Mouse (Mus musculus) stomach, embryonic 16.5 days (tissue): Measurements from ENCODE around the gene Txn2. TPM values are rescaled to one million over a fixed set of nuclear protein-coding genes. Genes with fewer than 3 reads are reported as not detected.

ENCODE experiments used
- ATAC-seq: fragments of 200-750 bp; cut with Nextera tagmentation; 2 replicates; pipeline ENCODE4 v1.8.0; 2017; ENCODE audit warnings: moderate number of reproducible peaks, moderate TSS enrichment; ENCODE audit not compliant: insufficient read depth, low FRiP score
- H3K27ac ChIP-seq: fragments of 300-500 bp; sonication (generic); 2 replicates; pipeline ENCODE4 v1.5.1; 2014; ENCODE audit warnings: low read length
- H3K27me3 ChIP-seq: fragments of 300-500 bp; sonication (generic); 2 replicates; pipeline ENCODE4 v1.6.1; 2014; ENCODE audit warnings: low read length, control low read depth, mixed read lengths; ENCODE audit not compliant: control insufficient read depth, insufficient read depth
- H3K36me3 ChIP-seq: fragments of 300-500 bp; sonication (generic); 2 replicates; pipeline ENCODE4 v1.6.1; 2014; ENCODE audit warnings: low read length; ENCODE audit not compliant: control insufficient read depth, insufficient read depth
- H3K4me1 ChIP-seq: fragments of 300-500 bp; sonication (generic); 2 replicates; pipeline ENCODE4 v1.6.1; 2014; ENCODE audit warnings: low read length, control low read depth, mixed read lengths; ENCODE audit not compliant: control insufficient read depth, insufficient read depth
- H3K4me2 ChIP-seq: fragments of 300-500 bp; sonication (generic); 2 replicates; pipeline ENCODE4 v1.6.1; 2014; ENCODE audit warnings: low read depth, low read length, mixed read lengths
- H3K4me3 ChIP-seq: fragments of 300-500 bp; sonication (generic); replicated peaks from 2 replicates; pipeline ENCODE4 v1.5.1; 2014; ENCODE audit warnings: mild to moderate bottlenecking, low read length
- H3K9ac ChIP-seq: fragments of 300-500 bp; sonication (generic); 2 replicates; pipeline ENCODE4 v1.6.1; 2014; ENCODE audit warnings: low read length
- H3K9me3 ChIP-seq: fragments of 300-500 bp; sonication (generic); replicated peaks from 2 replicates; pipeline ENCODE4 v1.6.1; 2016; ENCODE audit warnings: low read length, control low read depth; ENCODE audit not compliant: control insufficient read depth
- WGBS: fragments of 180-500 bp; shearing (Covaris S2); extraction: QIAGEN DNeasy Blood & Tissue Kit; methylation state at CpG from one replicate; pipeline ENCODE4 v1.1.7; 2014; 5-methylcytosine and 5-hydroxymethylcytosine counted together
- polyA plus RNA-seq: library from polyadenylated mRNA; unstranded; fragments of >200 nt; fragmentation: Nextera tagmentation; extraction: Ambion mirVana; gene quantifications from 2 replicates; pipeline ENCODE4 v1.2.1, GENCODE M21; 2015

Gene Txn2
- polyA plus RNA-seq = 232 and 253 TPM in 2 replicates

DNA sequence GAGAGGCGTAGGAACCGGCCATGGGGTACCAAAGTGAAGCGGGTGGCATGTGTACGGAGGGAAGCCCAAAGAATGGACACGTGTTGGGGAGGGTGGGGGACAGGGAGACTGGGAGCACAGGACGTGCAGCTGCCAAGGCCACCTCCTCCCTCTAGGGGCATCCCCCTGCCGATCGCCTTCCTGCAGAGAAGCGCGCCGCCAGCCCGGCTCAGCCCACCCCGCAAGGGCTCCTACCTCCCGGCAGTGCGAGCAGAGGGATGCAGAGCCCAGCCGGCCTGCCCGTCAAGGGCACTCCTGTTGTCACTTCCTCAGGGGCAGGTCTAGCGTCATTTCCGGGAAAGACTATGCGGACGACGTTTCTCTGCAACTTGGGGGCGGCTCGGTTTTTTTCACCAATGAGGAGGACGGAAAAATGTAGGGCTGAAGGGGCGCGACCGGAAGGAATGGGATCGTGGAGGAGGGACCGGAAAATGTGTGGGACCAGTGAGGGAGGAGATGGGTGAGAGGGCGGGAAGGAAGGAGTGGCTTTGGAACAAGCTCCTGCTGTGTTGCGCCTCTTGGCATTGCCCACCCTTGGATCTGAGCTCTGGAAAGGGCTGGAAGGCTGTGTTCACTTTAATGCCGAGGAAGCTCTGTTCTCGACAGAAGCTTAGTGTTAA, at the start of gene Txn2:
Gene Txn2, minus strand, starts transcription at position 334 of the 659 bp plus-strand sequence.
- peak within 1 kb of the TSS; percentile 84 for H3K9ac ChIP-seq
- under 1% methylated on average over 34 of the region's 34 CpGs for WGBS
- peak; percentile 96 for ATAC-seq
- H3K27ac ChIP-seq = peak within 1 kb of the TSS; percentile 88
- H3K4me2 ChIP-seq = peak within 1 kb of the TSS; percentile 80
- no peaks in the 10 kb centered on the region for H3K9me3 ChIP-seq
- H3K4me3 ChIP-seq = peak within 1 kb of the TSS; percentile 76
- 0 out of 2 replicates have a peak, but pooled peaks cover 7% of the 10 kb centered on the region for H3K36me3 ChIP-seq
- peaks cover 12% of the 10 kb centered on the region for H3K4me1 ChIP-seq
- no peaks in the 10 kb centered on the region for H3K27me3 ChIP-seq

DNA sequence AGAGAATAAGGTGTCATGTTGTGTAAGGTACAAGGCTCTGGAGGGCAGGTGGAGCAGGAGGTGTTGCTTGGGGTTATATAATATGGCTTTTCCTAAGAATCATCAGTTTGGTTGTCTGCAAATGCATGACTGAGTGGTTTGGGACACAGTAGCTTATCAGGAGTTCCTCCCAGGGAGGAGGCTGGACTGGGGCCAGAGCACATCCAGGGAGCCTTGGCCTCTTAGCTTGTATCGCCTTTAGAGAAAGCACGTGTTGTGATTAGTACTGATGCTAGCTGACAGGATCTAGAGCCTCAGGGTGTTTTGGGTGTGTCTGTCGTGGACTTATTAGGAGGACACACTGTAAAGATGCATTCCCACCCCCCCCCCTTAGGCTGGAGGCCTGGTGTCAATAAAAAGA, 48.9 kb upstream of the Txn2 start:
- H3K9ac ChIP-seq = no peak overlapping the region
- no peaks in the 10 kb centered on the region for H3K4me1 ChIP-seq
- H3K4me2 ChIP-seq = no peak overlapping the region
- no peaks in the 10 kb centered on the region for H3K36me3 ChIP-seq
- no peak overlapping the region for H3K4me3 ChIP-seq
- no peak overlapping the region for H3K27ac ChIP-seq
- H3K9me3 ChIP-seq = no peaks in the 10 kb centered on the region
- 64% methylated on average over 3 of the region's 3 CpGs for WGBS
- ATAC-seq = no peak
- H3K27me3 ChIP-seq = no peaks in the 10 kb centered on the region

- ATAC-seq = no peak
Observed at GRCm38 (mm10) chr15:77974165-77974841, 45.5 kb upstream of the Txn2 start.

GRCm38 (mm10) chr15:77970470-77971292, 41.9 kb upstream of the Txn2 start, which contains the start of gene Eif3d:
Gene Eif3d, minus strand, starts transcription at chr15:77970813.
- under 1% methylated on average over 72 of the region's 72 CpGs for WGBS
- Histone ChIP-seq H3K27ac (peak within 1 kb of the TSS; percentile 98), H3K9ac (peak within 1 kb of the TSS; percentile 99), H3K4me2 (peak within 1 kb of the TSS; percentile 76), H3K27me3 (no peaks in the 10 kb centered on the region), H3K9me3 (no peaks in the 10 kb centered on the region), H3K36me3 (peaks cover 10% of the 10 kb centered on the region; the same call in 1 of the 2 replicates), H3K4me3 (peak within 1 kb of the TSS; percentile 89), H3K4me1 (peaks cover 11% of the 10 kb centered on the region)
- ATAC-seq = peak; percentile 89

More at GRCm38 (mm10) chr15:77974165-77974841, 45.5 kb upstream of the Txn2 start:
- Histone ChIP-seq H3K27me3 (no peaks in the 10 kb centered on the region), H3K27ac (no peak overlapping the region), H3K9ac (no peak overlapping the region), H3K4me3 (no peak overlapping the region), H3K4me1 (peaks cover 4% of the 10 kb centered on the region), H3K9me3 (no peaks in the 10 kb centered on the region), H3K4me2 (no peak overlapping the region), H3K36me3 (no peaks in the 10 kb centered on the region)
- WGBS = 63% methylated on average over 6 of the region's 6 CpGs

DNA sequence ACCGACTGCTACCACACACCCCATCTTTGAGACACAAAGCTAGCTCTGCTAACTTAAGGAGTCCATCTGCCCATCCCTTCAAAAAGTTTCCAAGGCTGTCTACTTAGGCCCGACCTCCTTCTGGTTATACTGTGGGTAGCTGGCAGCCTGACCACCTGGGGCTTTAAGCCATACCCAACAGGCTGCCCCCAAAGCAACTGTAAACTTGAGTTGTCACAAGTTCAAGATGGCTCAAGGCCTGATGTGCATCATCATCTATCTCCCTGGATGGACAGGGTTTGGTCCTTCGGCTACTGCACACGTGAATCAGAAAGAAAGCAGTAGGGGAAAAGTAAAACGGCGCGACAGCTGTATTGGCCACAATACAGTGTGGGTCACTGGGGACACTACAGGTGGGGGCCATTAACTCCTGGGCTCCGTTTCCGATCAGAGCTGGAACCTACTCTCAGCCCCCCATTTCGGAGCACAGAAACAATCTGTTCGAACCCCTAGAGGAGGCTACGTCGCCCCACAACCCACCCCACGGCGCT, 41.2 kb upstream of the Txn2 start:
- H3K9me3 ChIP-seq = no peaks in the 10 kb centered on the region
- WGBS = 1% methylated on average over 15 of the region's 15 CpGs
- H3K4me3 ChIP-seq = peak overlapping the region; percentile 89
- peaks cover 15% of the 10 kb centered on the region for H3K36me3 ChIP-seq
- peak overlapping the region; percentile 98 for H3K27ac ChIP-seq
- ATAC-seq = no peak
- peak overlapping the region; percentile 76 for H3K4me2 ChIP-seq
- peak overlapping the region; percentile 99 for H3K9ac ChIP-seq
- peaks cover 11% of the 10 kb centered on the region for H3K4me1 ChIP-seq
- H3K27me3 ChIP-seq = no peaks in the 10 kb centered on the region

GRCm38 (mm10) chr15:77965117-77965528, 36.3 kb upstream of the Txn2 start:
- Histone ChIP-seq H3K9me3 (no peaks in the 10 kb centered on the region), H3K27ac (no peak overlapping the region), H3K4me2 (no peak overlapping the region), H3K4me3 (no peak overlapping the region), H3K9ac (no peak overlapping the region), H3K4me1 (peaks cover 11% of the 10 kb centered on the region), H3K27me3 (no peaks in the 10 kb centered on the region), H3K36me3 (peaks cover 52% of the 10 kb centered on the region)
- 79% methylated on average over 9 of the region's 9 CpGs for WGBS
- no peak for ATAC-seq

DNA sequence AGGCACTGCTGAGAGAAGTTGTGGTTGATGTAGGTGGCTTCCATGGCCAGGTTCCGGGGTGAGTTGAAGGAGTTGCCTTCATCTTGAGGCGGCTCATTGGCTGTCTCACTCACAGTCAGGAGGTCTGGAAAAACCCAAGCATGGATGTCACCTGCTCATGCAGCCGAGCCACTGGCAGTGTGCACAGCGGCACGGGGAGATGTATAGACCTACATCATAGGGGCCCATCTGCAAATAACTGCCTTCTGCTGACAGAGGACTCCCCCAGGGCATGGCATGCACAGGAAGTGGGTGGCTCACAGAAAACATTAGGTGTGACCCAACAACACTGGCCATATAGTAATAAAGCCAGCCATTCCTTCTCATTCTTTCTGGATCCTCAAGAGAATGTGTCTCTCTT, 33.6 kb upstream of the Txn2 start:
- no peak overlapping the region for H3K4me2 ChIP-seq
- no peaks in the 10 kb centered on the region for H3K27me3 ChIP-seq
- H3K9ac ChIP-seq = no peak overlapping the region
- no peaks in the 10 kb centered on the region for H3K9me3 ChIP-seq
- WGBS = 94% methylated on average over 5 of the region's 5 CpGs
- no peak for ATAC-seq
- no peaks in the 10 kb centered on the region for H3K4me1 ChIP-seq
- H3K4me3 ChIP-seq = no peak overlapping the region
- H3K27ac ChIP-seq = no peak overlapping the region
- H3K36me3 ChIP-seq = peaks cover 62% of the 10 kb centered on the region

- H3K9me3 ChIP-seq = no peaks in the 10 kb centered on the region
- peaks cover 7% of the 10 kb centered on the region; the same call in 1 of the 2 replicates for H3K4me1 ChIP-seq
- no peak overlapping the region for H3K4me2 ChIP-seq
- no peak overlapping the region for H3K4me3 ChIP-seq
- no peak overlapping the region for H3K27ac ChIP-seq
- H3K27me3 ChIP-seq = peaks cover 7% of the 10 kb centered on the region
- WGBS = 89% methylated on average over 6 of the region's 6 CpGs
- ATAC-seq = no peak
- H3K36me3 ChIP-seq = peaks cover 55% of the 10 kb centered on the region
- no peak overlapping the region for H3K9ac ChIP-seq
Observed at GRCm38 (mm10) chr15:77960693-77961092, 31.9 kb upstream of the Txn2 start.
